Mouse (Mus musculus): ENCODE measurements around the gene Arl3. TPM values are rescaled to one million over a fixed set of nuclear protein-coding genes. Genes with fewer than 3 reads are reported as not detected.

Arl3 gene
- total and polyA plus RNA-seq, 2 experiments from 2014 or later = 37.2 to 80.6 TPM

- Histone ChIP-seq H3K4me2 (ENCODE audit: low read depth, low read length) (peak overlapping the region; percentile 30; the same call in 1 of the 2 replicates), H3K27ac (ENCODE audit: low read depth) (peak overlapping the region; percentile 94), H3K36me3 (replicated peaks; ENCODE audit: control insufficient read depth, insufficient read depth, low read length) (no peaks in the 10 kb centered on the region), H3K4me1 (ENCODE audit: control insufficient read depth, insufficient read depth) (peaks cover 45% of the 10 kb centered on the region), H3K9ac (replicated peaks; ENCODE audit: low read depth, low read length) (peak overlapping the region; percentile 37; the same call in 1 of the 2 replicates), H3K9me3 (replicated peaks; ENCODE audit: control insufficient read depth, low read length) (no peaks in the 10 kb centered on the region), H3K4me3 (ENCODE audit: low read depth, low read length) (no peak overlapping the region), H3K27me3 (ENCODE audit: control insufficient read depth, insufficient read depth, low read length) (no peaks in the 10 kb centered on the region)
- no peak; the same call in 1 of the 2 replicates for TF ChIP-seq EP300 (IDR thresholded peaks at IDR 0.05; ENCODE audit: low read depth)
- no peak for TF ChIP-seq CTCF (IDR thresholded peaks at IDR 0.05; ENCODE audit: low read depth)
- 21% methylated on average over 10 of the region's 10 CpGs for WGBS
- ATAC-seq (ENCODE audit: insufficient read depth, low read depth) = peak; percentile 34
- DNase-seq (ENCODE audit: low spot score) = peak; percentile 81
Observed at GRCm38 (mm10) chr19:46532031-46532688, 40.8 kb downstream of the Arl3 start.

GRCm38 (mm10) chr19:46531071-46532030, 41.6 kb downstream of the Arl3 start:
- no peaks in the 10 kb centered on the region for H3K36me3 ChIP-seq (replicated peaks; ENCODE audit: control insufficient read depth, insufficient read depth, low read length)
- H3K4me2 ChIP-seq (ENCODE audit: low read depth, low read length) = peak overlapping the region; percentile 30; the same call in 1 of the 2 replicates
- no peak overlapping the region for H3K4me3 ChIP-seq (ENCODE audit: low read depth, low read length)
- peaks cover 46% of the 10 kb centered on the region for H3K4me1 ChIP-seq (ENCODE audit: control insufficient read depth, insufficient read depth)
- TF ChIP-seq CTCF (IDR thresholded peaks at IDR 0.05; ENCODE audit: low read depth) (peak; percentile 29; the same call in 1 of the 2 replicates), EP300 (IDR thresholded peaks at IDR 0.05; ENCODE audit: low read depth) (no peak; the same call in 1 of the 2 replicates)
- H3K27me3 ChIP-seq (ENCODE audit: control insufficient read depth, insufficient read depth, low read length) = no peaks in the 10 kb centered on the region
- H3K9me3 ChIP-seq (replicated peaks; ENCODE audit: control insufficient read depth, low read length) = no peaks in the 10 kb centered on the region
- no peak; the same call in 1 of the 2 replicates for ATAC-seq (ENCODE audit: insufficient read depth, low read depth)
- 19% methylated on average over 16 of the region's 16 CpGs for WGBS
- H3K9ac ChIP-seq (replicated peaks; ENCODE audit: low read depth, low read length) = peak overlapping the region; percentile 35; the same call in 1 of the 2 replicates
- DNase-seq (ENCODE audit: low spot score) = no peak
- peak overlapping the region; percentile 94 for H3K27ac ChIP-seq (ENCODE audit: low read depth)

GRCm38 (mm10) chr19:46530449-46530990, 42.5 kb downstream of the Arl3 start:
- H3K27ac ChIP-seq (ENCODE audit: low read depth) = peak overlapping the region; percentile 94
- no peak overlapping the region for H3K4me3 ChIP-seq (ENCODE audit: low read depth, low read length)
- WGBS = 27% methylated on average over 8 of the region's 8 CpGs
- peak overlapping the region; percentile 32; the same call in 1 of the 2 replicates for H3K9ac ChIP-seq (replicated peaks; ENCODE audit: low read depth, low read length)
- H3K9me3 ChIP-seq (replicated peaks; ENCODE audit: control insufficient read depth, low read length) = no peaks in the 10 kb centered on the region
- no peaks in the 10 kb centered on the region for H3K27me3 ChIP-seq (ENCODE audit: control insufficient read depth, insufficient read depth, low read length)
- no peaks in the 10 kb centered on the region for H3K36me3 ChIP-seq (replicated peaks; ENCODE audit: control insufficient read depth, insufficient read depth, low read length)
- no peak for TF ChIP-seq EP300 (IDR thresholded peaks at IDR 0.05; ENCODE audit: low read depth)
- no peak for DNase-seq (ENCODE audit: low spot score)
- H3K4me1 ChIP-seq (ENCODE audit: control insufficient read depth, insufficient read depth) = peaks cover 55% of the 10 kb centered on the region
- peak overlapping the region; percentile 14; the same call in 1 of the 2 replicates for H3K4me2 ChIP-seq (ENCODE audit: low read depth, low read length)
- no peak for ATAC-seq (ENCODE audit: insufficient read depth, low read depth)

GRCm38 (mm10) chr19:46529601-46530448, 43.2 kb downstream of the Arl3 start:
- Histone ChIP-seq H3K9ac (replicated peaks; ENCODE audit: low read depth, low read length) (peak overlapping the region; percentile 61), H3K36me3 (replicated peaks; ENCODE audit: control insufficient read depth, insufficient read depth, low read length) (no peaks in the 10 kb centered on the region), H3K4me3 (ENCODE audit: low read depth, low read length) (no peak overlapping the region), H3K27me3 (ENCODE audit: control insufficient read depth, insufficient read depth, low read length) (no peaks in the 10 kb centered on the region), H3K9me3 (replicated peaks; ENCODE audit: control insufficient read depth, low read length) (no peaks in the 10 kb centered on the region), H3K4me1 (ENCODE audit: control insufficient read depth, insufficient read depth) (peaks cover 60% of the 10 kb centered on the region), H3K27ac (ENCODE audit: low read depth) (peak overlapping the region; percentile 94), H3K4me2 (ENCODE audit: low read depth, low read length) (peak overlapping the region; percentile 70)
- ATAC-seq (ENCODE audit: insufficient read depth, low read depth) = no peak
- TF ChIP-seq EP300 (IDR thresholded peaks at IDR 0.05; ENCODE audit: low read depth) = no peak
- TF ChIP-seq CTCF (IDR thresholded peaks at IDR 0.05; ENCODE audit: low read depth) = no peak
- WGBS = 29% methylated on average over 13 of the region's 13 CpGs
- no peak for DNase-seq (ENCODE audit: low spot score)

Measured in heart, postnatal 0 days (tissue).